Mouse (Mus musculus) urinary bladder, postnatal 14 days (tissue): ENCODE measurements around the gene C1galt1.

Experiments used
- DNase-seq: peaks from one replicate; pipeline ENCODE4 v3.0.0; 2021; ENCODE audit warnings: low spot score

The C1galt1 gene

GRCm38 (mm10) chr6:7859161-7859560 is 14.5 kb downstream of the C1galt1 start:
- DNase-seq = no peak

DNA sequence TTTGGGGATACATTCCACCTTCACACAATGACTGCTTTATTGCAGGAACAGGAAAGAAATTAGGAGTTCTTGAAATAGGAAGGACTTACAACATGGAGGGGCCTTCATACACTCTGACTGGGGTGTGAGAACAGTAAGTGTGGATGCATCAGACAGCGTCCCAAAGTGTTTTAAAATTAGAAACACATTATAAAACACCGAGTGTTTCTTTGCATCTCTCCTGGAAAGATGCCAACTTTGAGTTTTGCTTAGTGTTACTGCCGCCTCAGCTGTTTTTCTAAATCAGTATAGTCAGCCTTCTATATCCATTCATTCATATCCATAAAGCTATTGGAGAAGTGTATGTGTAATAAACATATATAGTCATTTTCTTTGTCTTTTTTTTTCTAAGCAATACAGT is 16.4 kb downstream of the C1galt1 start:
- DNase-seq = no peak

- no peak for DNase-seq
Measured at GRCm38 (mm10) chr6:7863354-7863753, 18.7 kb downstream of the C1galt1 start.

GRCm38 (mm10) chr6:7876836-7877235 is 32.2 kb downstream of the C1galt1 start:
- no peak for DNase-seq

- DNase-seq = no peak
Measured at GRCm38 (mm10) chr6:7881595-7882128, 37.0 kb downstream of the C1galt1 start.

- DNase-seq = peak; percentile 31
Measured at GRCm38 (mm10) chr6:7882520-7882919, 37.9 kb downstream of the C1galt1 start.

DNA sequence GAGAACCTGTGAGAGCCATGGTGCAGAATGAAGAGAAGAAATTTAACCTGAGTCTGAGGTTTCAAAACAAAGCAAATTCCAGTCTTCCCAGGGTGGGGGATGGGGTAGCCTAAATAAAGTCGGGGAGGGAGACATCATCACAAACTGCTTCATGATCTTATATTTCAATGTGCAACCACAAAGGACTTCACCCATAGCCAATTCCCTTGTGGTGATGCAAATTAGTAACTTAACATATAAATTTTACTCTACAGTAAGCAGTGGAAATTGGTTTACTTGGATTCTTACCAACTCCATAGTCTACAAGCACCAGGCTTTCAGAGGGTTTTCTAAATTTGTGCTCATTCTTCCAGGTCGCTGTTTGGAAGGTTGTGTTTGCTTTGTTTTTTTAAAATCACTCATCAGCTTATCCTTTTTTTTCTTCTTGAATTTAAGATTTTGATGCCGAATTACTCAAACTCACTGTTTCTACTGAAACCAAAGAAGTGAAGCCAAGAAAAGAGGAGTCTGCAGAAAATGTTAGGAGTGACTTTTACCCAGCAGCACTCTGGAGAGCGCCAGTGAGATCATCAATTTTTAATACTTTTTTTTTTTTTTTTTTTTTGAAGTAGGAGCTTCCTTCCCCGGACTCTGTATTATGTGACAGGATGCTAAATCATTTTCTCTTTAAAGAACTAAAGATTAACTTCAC is 41.5 kb downstream of the C1galt1 start:
- DNase-seq = no peak

- DNase-seq = peak; percentile 9
Measured at GRCm38 (mm10) chr6:7886685-7887004, 42.0 kb downstream of the C1galt1 start.

- no peak for DNase-seq
Measured at GRCm38 (mm10) chr6:7896339-7896738, 51.7 kb downstream of the C1galt1 start.

DNA sequence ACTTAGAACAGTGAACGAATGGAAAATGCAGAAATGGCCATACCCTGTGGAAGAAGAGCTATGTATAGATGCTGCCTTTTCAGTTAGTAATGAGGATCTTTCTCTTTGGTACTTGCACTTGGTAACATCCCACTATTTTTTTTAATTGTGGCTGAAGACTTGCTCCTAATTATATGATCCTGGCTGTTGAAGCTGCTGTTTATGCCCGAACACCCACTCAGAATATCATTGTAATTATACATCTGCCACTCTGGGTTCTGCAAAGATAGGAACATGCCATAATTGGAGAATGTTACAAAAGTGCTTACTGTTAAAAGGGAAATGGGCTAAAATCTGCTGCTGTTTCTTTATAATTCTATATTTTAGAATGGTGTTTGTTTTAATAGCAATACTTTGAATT is 67.4 kb downstream of the C1galt1 start:
- no peak for DNase-seq
